Mouse (Mus musculus): ENCODE measurements around the gene Spop.

- TF ChIP-seq GATA1 (IDR thresholded peaks at IDR 0.05; ENCODE audit: low read length) (no peak), TAL1 (IDR thresholded peaks at IDR 0.05; ENCODE audit: low read length) (no peak)
Observed at GRCm38 (mm10) chr11:95520456-95521072, 106.7 kb downstream of the Spop start.

Measured in erythroblast, embryonic 14.5 days (primary cell).